Mouse (Mus musculus) kidney, embryonic 16.5 days (tissue): ENCODE measurements at regions not wholly inside any gene's neighbourhood (a gene's known extent, or its start where the extent isn't known, plus 50 kb on each side); places are given as distances from the start of the nearest gene placed in this dataset.

Experiments
- ATAC-seq: fragments of 200-750 bp; cut with Nextera tagmentation; 2 replicates; pipeline ENCODE4 v1.8.0; 2017; ENCODE audit warnings: moderate TSS enrichment; ENCODE audit not compliant: low FRiP score, low TSS enrichment
- H3K27ac ChIP-seq: fragments of 300-500 bp; sonication (generic); 2 replicates; pipeline ENCODE4 v1.5.1; 2014; ENCODE audit warnings: low read length
- H3K27me3 ChIP-seq: fragments of 300-500 bp; sonication (generic); 2 replicates; pipeline ENCODE4 v1.6.1; 2014; ENCODE audit warnings: low read length, control low read depth, mixed read lengths; ENCODE audit not compliant: insufficient read depth
- H3K36me3 ChIP-seq: fragments of 300-500 bp; sonication (generic); 2 replicates; pipeline ENCODE4 v1.6.1; 2014; ENCODE audit warnings: low read length, control low read depth, mixed read lengths; ENCODE audit not compliant: insufficient read depth
- H3K4me1 ChIP-seq: fragments of 300-500 bp; sonication (generic); 2 replicates; pipeline ENCODE4 v1.6.1; 2014; ENCODE audit warnings: low read length, control low read depth, mixed read lengths; ENCODE audit not compliant: insufficient read depth
- H3K4me2 ChIP-seq: fragments of 300-500 bp; sonication (generic); replicated peaks from 2 replicates; pipeline ENCODE4 v1.6.1; 2014; ENCODE audit warnings: low read depth, low read length
- H3K4me3 ChIP-seq: fragments of 300-500 bp; sonication (generic); 2 replicates; pipeline ENCODE4 v1.5.1; 2014; ENCODE audit warnings: mild to moderate bottlenecking, low read length
- H3K9ac ChIP-seq: fragments of 300-500 bp; sonication (generic); replicated peaks from 2 replicates; pipeline ENCODE4 v1.6.1; 2014; ENCODE audit warnings: low read length
- H3K9me3 ChIP-seq: fragments of 300-500 bp; sonication (generic); 2 replicates; pipeline ENCODE4 v1.6.1; 2016; ENCODE audit warnings: low read length, control low read depth
- WGBS: fragments of 180-500 bp; shearing (Covaris S2); extraction: QIAGEN DNeasy Blood & Tissue Kit; methylation state at CpG from one replicate; pipeline ENCODE4 v1.1.7; 2014; 5-methylcytosine and 5-hydroxymethylcytosine counted together

GRCm38 (mm10) chr5:127036472-127036871, 205.1 kb upstream of the Tmem132c start:
- Histone ChIP-seq H3K4me2 (no peak overlapping the region), H3K27me3 (no peaks in the 10 kb centered on the region), H3K27ac (no peak overlapping the region), H3K4me3 (no peak overlapping the region), H3K9me3 (no peaks in the 10 kb centered on the region), H3K9ac (no peak overlapping the region), H3K36me3 (no peaks in the 10 kb centered on the region), H3K4me1 (no peaks in the 10 kb centered on the region)
- no peak for ATAC-seq
- WGBS = 19% methylated on average over 5 of the region's 5 CpGs

- no peak overlapping the region for H3K9ac ChIP-seq
Measured at GRCm38 (mm10) chr5:127057770-127058169, 183.8 kb upstream of the Tmem132c start.

GRCm38 (mm10) chr5:127074327-127074726, 167.3 kb upstream of the Tmem132c start:
- Histone ChIP-seq H3K4me2 (no peak overlapping the region), H3K4me3 (no peak overlapping the region), H3K36me3 (no peaks in the 10 kb centered on the region), H3K9me3 (no peaks in the 10 kb centered on the region), H3K27me3 (no peaks in the 10 kb centered on the region), H3K27ac (no peak overlapping the region), H3K4me1 (no peaks in the 10 kb centered on the region), H3K9ac (no peak overlapping the region)
- no peak for ATAC-seq
- 64% methylated on average over 4 of the region's 4 CpGs for WGBS

More at GRCm38 (mm10) chr5:127057770-127058169, 183.8 kb upstream of the Tmem132c start:
- Histone ChIP-seq H3K9me3 (0 out of 2 replicates have a peak, but pooled peaks cover under 1% of the 10 kb centered on the region), H3K4me1 (no peaks in the 10 kb centered on the region), H3K27me3 (no peaks in the 10 kb centered on the region), H3K4me2 (no peak overlapping the region), H3K4me3 (no peak overlapping the region), H3K27ac (no peak overlapping the region), H3K36me3 (no peaks in the 10 kb centered on the region)
- 72% methylated on average over 4 of the region's 4 CpGs for WGBS
- ATAC-seq = no peak
